ENCODE assay signal across 15 mouse cellular contexts in genomic region chr5:92196895-92197811, GRCm38 (mm10). TPM values are rescaled to one million over a fixed set of nuclear protein-coding genes. Genes with fewer than 3 reads are reported as not detected.
DNase-seq lines count a peak whose midpoint lies in the region; ATAC-seq and TF ChIP-seq lines count a peak whose summit lies in the region.
"Had no signal": no experiment of that assay in that cellular context is flagged by ENCODE, and none has a peak within 500 bp of the region (broad histone marks: within the 10 kb centered on the region; RNA-seq: fewer than 3 reads in every experiment).

No protein-coding gene starts in this region.

- H3K4me3 ChIP-seq in liver, adult 2 months (ENCODE audit: insufficient read depth, low read depth, low read length), result no peak overlapping the region
- no peak overlapping the region for H3K4me3 ChIP-seq in hindbrain, embryonic 11.5 days (ENCODE audit: low read depth, low read length)
- no peak overlapping the region for H3K4me3 ChIP-seq in neural tube, embryonic 12.5 days
- H3K4me3 ChIP-seq: gastrocnemius, adult 2 months; limb, embryonic 15.5 days had no signal

- H3K79me2 ChIP-seq in liver, adult 2 months (ENCODE audit: control insufficient read depth, insufficient read depth, low read length), result no peaks in the 10 kb centered on the region

- peaks cover 16% of the 10 kb centered on the region for H3K4me1 ChIP-seq in liver, adult 2 months (ENCODE audit: control insufficient read depth, insufficient read depth, low read length)
- H3K4me1 ChIP-seq in hindbrain, embryonic 11.5 days (replicated peaks; ENCODE audit: control insufficient read depth, insufficient read depth, low read length), result no peaks in the 10 kb centered on the region
- H3K4me1 ChIP-seq in neural tube, embryonic 12.5 days, result no peaks in the 10 kb centered on the region
- H3K4me1 ChIP-seq: limb, embryonic 15.5 days had no signal

- H3K9me3 ChIP-seq in hindbrain, embryonic 11.5 days (ENCODE audit: control insufficient read depth, low read length), result no peaks in the 10 kb centered on the region
- H3K9me3 ChIP-seq in neural tube, embryonic 12.5 days, result no peaks in the 10 kb centered on the region
- H3K9me3 ChIP-seq: limb, embryonic 15.5 days had no signal

- no peak for TF ChIP-seq POLR2A in liver, adult 2 months (IDR thresholded peaks at IDR 0.05; ENCODE audit: extremely low read depth, insufficient read depth, low read length)

- H3K27me3 ChIP-seq in liver, adult 2 months (ENCODE audit: control insufficient read depth, insufficient read depth, low read length), result no peaks in the 10 kb centered on the region
- no peaks in the 10 kb centered on the region for H3K27me3 ChIP-seq in hindbrain, embryonic 11.5 days (ENCODE audit: control insufficient read depth, insufficient read depth, low read length)
- H3K27me3 ChIP-seq in neural tube, embryonic 12.5 days (replicated peaks), result no peaks in the 10 kb centered on the region
- H3K27me3 ChIP-seq: CH12.LX; limb, embryonic 15.5 days had no signal

- H3K27ac ChIP-seq in liver, adult 2 months (replicated peaks; ENCODE audit: insufficient read depth, low read depth, low read length), result peak overlapping the region; percentile 83
- H3K27ac ChIP-seq in hindbrain, embryonic 11.5 days (ENCODE audit: low read depth, low read length), result no peak overlapping the region
- H3K27ac ChIP-seq in neural tube, embryonic 12.5 days, result no peak overlapping the region
- H3K27ac ChIP-seq: gastrocnemius, adult 2 months; limb, embryonic 15.5 days; macrophage had no signal

- no peak for TF ChIP-seq CTCF in liver, adult 2 months (IDR thresholded peaks at IDR 0.05; ENCODE audit: low read depth, low read length)

- peak; percentile 65 for ATAC-seq in hindbrain, embryonic 11.5 days (ENCODE audit: low FRiP score)
- ATAC-seq in neural tube, embryonic 12.5 days (ENCODE audit: low FRiP score, low read depth), result peak; percentile 56

- no peak overlapping the region; the same call in 1 of the 2 replicates for H3K9ac ChIP-seq in liver, adult 2 months (ENCODE audit: low read depth, low read length)
- H3K9ac ChIP-seq in hindbrain, embryonic 11.5 days (ENCODE audit: low read depth, low read length), result no peak overlapping the region
- no peak overlapping the region for H3K9ac ChIP-seq in neural tube, embryonic 12.5 days
- H3K9ac ChIP-seq: limb, embryonic 15.5 days had no signal

- peak; percentile 81 for DNase-seq in liver, adult 2 months (ENCODE audit: extremely low read depth, low read depth, low spot score)
- DNase-seq in liver, result no peak
- peak; percentile 65 for DNase-seq in adrenal gland, postnatal 36 days
- DNase-seq in hindbrain, embryonic 11.5 days (ENCODE audit: low spot score), result peak; percentile 8
- no peak for DNase-seq in left cerebral cortex, adult 11 months (ENCODE audit: low spot score)
- DNase-seq in thymus, postnatal 4 days, result no peak
- DNase-seq: cerebellum, postnatal 25 days; gastrocnemius, adult 2 months had no signal

- WGBS in liver, adult 2 months, result 65% methylated on average over 15 of the region's 15 CpGs
- WGBS in hindbrain, embryonic 11.5 days, result 86% methylated on average over 15 of the region's 15 CpGs
- 76% methylated on average over 15 of the region's 15 CpGs for WGBS in neural tube, embryonic 12.5 days

- no peak overlapping the region for H3K4me2 ChIP-seq in hindbrain, embryonic 11.5 days (replicated peaks; ENCODE audit: low read depth, low read length)
- 0 out of 2 replicates have a peak overlapping the region, but pooled peaks have one; percentile 12 for H3K4me2 ChIP-seq in neural tube, embryonic 12.5 days (replicated peaks)
- H3K4me2 ChIP-seq: limb, embryonic 15.5 days had no signal

- peaks cover 57% of the 10 kb centered on the region for H3K36me3 ChIP-seq in liver, adult 2 months (ENCODE audit: control insufficient read depth, insufficient read depth, low read length)
- H3K36me3 ChIP-seq in hindbrain, embryonic 11.5 days (ENCODE audit: control insufficient read depth, insufficient read depth, low read length), result peaks cover 7% of the 10 kb centered on the region; the same call in 1 of the 2 replicates
- H3K36me3 ChIP-seq in neural tube, embryonic 12.5 days, result peaks cover 70% of the 10 kb centered on the region

RNA-seq across cellular contexts. Expression of gene U90926, which starts 18.1 kb away (rescaled TPM):
- total RNA-seq in liver, adult 2 months (2014; rRNA removed), result not detected in 2 replicates
- not detected in 2 replicates for polyA plus RNA-seq in liver, adult 2 months (2012; rRNA removed)
- not detected for total RNA-seq in adrenal gland, postnatal 36 days (2021)
- polyA plus RNA-seq in hindbrain, embryonic 11.5 days (2014; fragmentation: Nextera tagmentation; extraction: Ambion mirVana), result not detected in 2 replicates
- polyA plus RNA-seq in neural tube, embryonic 12.5 days (2016; fragmentation: Nextera tagmentation; extraction: Ambion mirVana), result not detected in 2 replicates
- total RNA-seq: CH12.LX; gastrocnemius, adult 2 months; layer of hippocampus, postnatal 14 days had no signal
- polyA plus RNA-seq: embryonic facial prominence, embryonic 14.5 days; heart, embryonic 14.5 days; limb, embryonic 15.5 days; macrophage had no signal

RNA-seq across cellular contexts. Expression of gene Ppef2, which starts 58.9 kb away (rescaled TPM):
- 0.13 TPM in 1 of 2 replicates, not detected in the other for total RNA-seq in liver, adult 2 months (2014; rRNA removed)
- polyA plus RNA-seq in liver, adult 2 months (2012; rRNA removed), result 0.27 TPM in 1 of 2 replicates, not detected in the other
- not detected for total RNA-seq in adrenal gland, postnatal 36 days (2021)
- 0.53 TPM in 1 of 2 replicates, not detected in the other for polyA plus RNA-seq in hindbrain, embryonic 11.5 days (2014; fragmentation: Nextera tagmentation; extraction: Ambion mirVana)
- polyA plus RNA-seq in neural tube, embryonic 12.5 days (2016; fragmentation: Nextera tagmentation; extraction: Ambion mirVana), result 0.20 TPM in 1 of 2 replicates, not detected in the other
- total RNA-seq: gastrocnemius, adult 2 months had no signal
- polyA plus RNA-seq: heart, embryonic 14.5 days; macrophage had no signal

RNA-seq across cellular contexts. Expression of gene Uso1, which starts 59.4 kb away (rescaled TPM):
- 44.7 and 46.6 TPM in 2 replicates for total RNA-seq in liver, adult 2 months (2014; rRNA removed)
- polyA plus RNA-seq in liver, adult 2 months (2012; rRNA removed), result 20.4 and 22.2 TPM in 2 replicates
- 100 to 1,000 TPM in 1 of 2 experiments, 10 to 100 TPM in 1; 93.3 to 104 TPM for total RNA-seq in adrenal gland, postnatal 36 days (2021)
- 31.3 and 34.1 TPM in 2 replicates for polyA plus RNA-seq in hindbrain, embryonic 11.5 days (2014; fragmentation: Nextera tagmentation; extraction: Ambion mirVana)
- polyA plus RNA-seq in neural tube, embryonic 12.5 days (2016; fragmentation: Nextera tagmentation; extraction: Ambion mirVana), result 52.3 and 53.1 TPM in 2 replicates

Comparison
In these comparisons a context has a peak if more than half of its experiments do, and no peak if none do; other contexts are left out.
1. DNase-seq: peak in liver, adult 2 months (single experiment), adrenal gland, postnatal 36 days (2 of 2) and hindbrain, embryonic 11.5 days (single experiment); none in liver (single experiment), left cerebral cortex, adult 11 months (single experiment) and thymus, postnatal 4 days (single experiment).